Comparison of ENCODE assay signal across 9 mouse cellular contexts in the genomic region with DNA sequence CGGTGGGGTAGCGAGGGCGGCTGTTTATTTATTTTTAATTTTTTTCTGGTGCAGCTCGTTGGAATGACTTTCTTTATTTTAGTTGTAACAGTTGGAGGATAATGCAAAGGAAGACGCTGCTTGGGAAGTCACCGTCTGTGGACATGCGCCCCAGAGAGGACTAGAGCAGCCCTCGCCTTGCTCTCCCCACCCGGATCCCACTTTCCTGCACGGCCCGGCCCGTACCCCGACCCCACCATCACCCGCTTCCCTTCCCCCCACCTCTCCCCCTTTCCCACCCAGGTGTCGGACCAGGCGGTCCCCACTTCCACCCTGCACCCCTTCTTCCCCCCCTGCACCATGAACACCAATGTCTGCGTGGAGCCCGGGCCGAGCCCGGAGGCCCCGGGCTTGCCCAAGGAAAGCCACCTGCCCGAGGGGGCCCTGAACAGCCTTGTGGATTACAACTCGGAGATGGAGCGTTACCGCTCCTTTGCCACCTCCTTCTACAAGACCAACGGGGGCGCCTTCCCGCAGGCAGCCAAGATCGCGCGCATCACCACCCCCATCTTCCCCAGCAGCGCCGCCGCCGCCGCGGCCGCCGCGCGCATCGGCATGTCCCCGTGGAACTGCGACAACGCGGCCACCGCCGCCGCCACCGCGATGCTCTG. TPM values are rescaled to one million over a fixed set of nuclear protein-coding genes. Genes with fewer than 3 reads are reported as not detected.
DNase-seq lines count a peak whose midpoint lies in the region; ATAC-seq and TF ChIP-seq lines count a peak whose summit lies in the region.
"Had no signal": no experiment of that assay in that cellular context is flagged by ENCODE, and none has a peak within 500 bp of the region (broad histone marks: within the 10 kb centered on the region; RNA-seq: fewer than 3 reads in every experiment).

No protein-coding gene starts in this region.

- H3K27me3 ChIP-seq in cerebellum, adult 2 months (ENCODE audit: control insufficient read depth, insufficient read depth, low read length): no peaks in the 10 kb centered on the region
- no peaks in the 10 kb centered on the region for H3K27me3 ChIP-seq in hindbrain, embryonic 11.5 days (ENCODE audit: control insufficient read depth, insufficient read depth, low read length)

- H3K4me3 ChIP-seq in cerebellum, adult 2 months (replicated peaks; ENCODE audit: insufficient read depth, low read depth, low read length): peak overlapping the region; percentile 72
- peak overlapping the region; percentile 71 for H3K4me3 ChIP-seq in hindbrain, embryonic 11.5 days (ENCODE audit: low read depth, low read length)

- DNase-seq in NIH3T3 (ENCODE audit: low read depth): peak; percentile 30
- peak; percentile 77 to 84 for DNase-seq in cerebellum, adult 2 months
- peak; percentile 74 for DNase-seq in hindbrain, embryonic 11.5 days (ENCODE audit: low spot score)
- peak; percentile 61 to 66 for DNase-seq in layer of hippocampus, postnatal 36 days
- peak; percentile 51 for DNase-seq in lung, postnatal 10 days
- DNase-seq in right cerebral cortex, adult 2 months (ENCODE audit: low spot score in 2 of 2): peak; percentile 58 to 65

- peak; percentile 44 for TF ChIP-seq POLR2A in cerebellum, adult 2 months (IDR thresholded peaks at IDR 0.05; ENCODE audit: borderline replicate concordance, insufficient read depth, low read length)

- H3K9ac ChIP-seq in hindbrain, embryonic 11.5 days (ENCODE audit: low read depth, low read length): peak overlapping the region; percentile 91

- WGBS in cerebellum, adult 2 months: 1% methylated on average over 49 of the region's 51 CpGs
- under 1% methylated on average over 24 of the region's 51 CpGs for WGBS in hindbrain, embryonic 11.5 days

- peak overlapping the region; percentile 86 for H3K4me2 ChIP-seq in hindbrain, embryonic 11.5 days (replicated peaks; ENCODE audit: low read depth, low read length)

- ATAC-seq in frontal cortex, adult (ENCODE audit: low TSS enrichment): peak; percentile 42
- ATAC-seq in hindbrain, embryonic 11.5 days (ENCODE audit: low FRiP score): peak; percentile 15
- ATAC-seq in inflammation-experienced regulatory T-cells, adult 6 months: no peak

- H3K4me1 ChIP-seq in cerebellum, adult 2 months (ENCODE audit: control insufficient read depth, insufficient read depth, low read length): no peaks in the 10 kb centered on the region; the same call in 1 of the 2 replicates
- H3K4me1 ChIP-seq in hindbrain, embryonic 11.5 days (replicated peaks; ENCODE audit: control insufficient read depth, insufficient read depth, low read length): 0 out of 2 replicates have a peak, but pooled peaks cover 2% of the 10 kb centered on the region

- no peak for TF ChIP-seq CTCF in cerebellum, adult 2 months (IDR thresholded peaks at IDR 0.05; ENCODE audit: borderline replicate concordance, insufficient read depth, low read depth, low read length)

- no peaks in the 10 kb centered on the region for H3K9me3 ChIP-seq in hindbrain, embryonic 11.5 days (ENCODE audit: control insufficient read depth, low read length)

- H3K27ac ChIP-seq in cerebellum, adult 2 months (ENCODE audit: insufficient read depth, low read length): peak overlapping the region; percentile 83
- H3K27ac ChIP-seq in hindbrain, embryonic 11.5 days (ENCODE audit: low read depth, low read length): peak overlapping the region; percentile 100

- H3K36me3 ChIP-seq in hindbrain, embryonic 11.5 days (ENCODE audit: control insufficient read depth, insufficient read depth, low read length): no peaks in the 10 kb centered on the region

RNA-seq across cellular contexts. Expression of a gene that starts 3.2 kb away (rescaled TPM):
- polyA plus RNA-seq in cerebellum, adult 2 months (2012; rRNA removed): 12.9 and 13.2 TPM in 2 replicates
- 26.5 and 32.7 TPM in 2 replicates for polyA plus RNA-seq in hindbrain, embryonic 11.5 days (2014; fragmentation: Nextera tagmentation; extraction: Ambion mirVana)
- 10 to 100 TPM; 12.6 to 13.4 TPM for total RNA-seq in layer of hippocampus, postnatal 36 days (2021)
- polyA plus RNA-seq in inflammation-experienced regulatory T-cells, adult 6 months (2017; shearing (Covaris generic)): not detected
- total RNA-seq: hematopoietic stem cell, adult 5-6 weeks had no signal

Comparison
In these comparisons a context has a peak if more than half of its experiments do, and no peak if none do; other contexts are left out.
1. DNase-seq: peak in every context shown above with its lines; median percentile 80 in cerebellum, adult 2 months; 74 in hindbrain, embryonic 11.5 days; 64 in layer of hippocampus, postnatal 36 days; 62 in right cerebral cortex, adult 2 months; 51 in lung, postnatal 10 days; 30 in NIH3T3.
2. RNA of a gene that starts 3.2 kb away (polyA plus RNA-seq): 26.5 to 32.7 TPM in hindbrain, embryonic 11.5 days and 12.9 to 13.2 TPM in cerebellum, adult 2 months; not detected in inflammation-experienced regulatory T-cells, adult 6 months; every median in the first group is over 10 times any median in the second.